Mouse (Mus musculus) embryonic facial prominence, embryonic 14.5 days (tissue): ENCODE data around the gene Fkbp5. TPM values are rescaled to one million over a fixed set of nuclear protein-coding genes. Genes with fewer than 3 reads are reported as not detected.

Experiments used
- ATAC-seq: fragments of 200-750 bp; cut with Nextera tagmentation; 2 replicates; pipeline ENCODE4 v1.8.0; 2017; ENCODE audit warnings: low read depth, moderate number of reproducible peaks, moderate TSS enrichment
- DNase-seq: peaks from one replicate; pipeline ENCODE4 v3.0.0-alpha.2; 2015; ENCODE audit warnings: low spot score
- H3K27ac ChIP-seq: fragments of 300-500 bp; sonication (generic); replicated peaks from 2 replicates; pipeline ENCODE4 v1.5.1; 2014; ENCODE audit warnings: low read depth, mild to moderate bottlenecking, low read length, moderate library complexity
- H3K27me3 ChIP-seq: fragments of 300-500 bp; sonication (generic); replicated peaks from 2 replicates; pipeline ENCODE4 v1.6.1; 2014; ENCODE audit warnings: low read length; ENCODE audit not compliant: control insufficient read depth, insufficient read depth
- H3K36me3 ChIP-seq: fragments of 300-500 bp; sonication (generic); 2 replicates; pipeline ENCODE4 v1.6.1; 2014; ENCODE audit warnings: low read length, mixed read lengths; ENCODE audit not compliant: control insufficient read depth, insufficient read depth
- H3K4me1 ChIP-seq: fragments of 300-500 bp; sonication (generic); 2 replicates; pipeline ENCODE4 v1.6.1; 2014; ENCODE audit warnings: antibody characterized with exemption, low read length; ENCODE audit not compliant: control insufficient read depth, insufficient read depth
- H3K4me2 ChIP-seq: fragments of 300-500 bp; sonication (generic); 2 replicates; pipeline ENCODE4 v1.6.1; 2014; ENCODE audit warnings: low read depth, mild to moderate bottlenecking, low read length, moderate library complexity, mixed read lengths
- H3K4me3 ChIP-seq: fragments of 300-500 bp; sonication (generic); 2 replicates; pipeline ENCODE4 v1.5.1; 2014; ENCODE audit warnings: low read depth, mild to moderate bottlenecking, low read length
- H3K9ac ChIP-seq: fragments of 300-500 bp; sonication (generic); 2 replicates; pipeline ENCODE4 v1.6.1; 2014; ENCODE audit warnings: low read depth, mild to moderate bottlenecking, low read length, moderate library complexity, mixed read lengths
- H3K9me3 ChIP-seq: fragments of 300-500 bp; sonication (generic); 2 replicates; pipeline ENCODE4 v1.6.1; 2016; ENCODE audit warnings: low read length; ENCODE audit not compliant: control insufficient read depth
- WGBS: fragments of 180-500 bp; shearing (Covaris S2); extraction: QIAGEN DNeasy Blood & Tissue Kit; methylation state at CpG from one replicate; pipeline ENCODE4 v1.1.7; 2014; 5-methylcytosine and 5-hydroxymethylcytosine counted together
- polyA plus RNA-seq: library from polyadenylated mRNA; unstranded; fragments of >200 nt; fragmentation: Nextera tagmentation; extraction: Ambion mirVana; gene quantifications from 2 replicates; pipeline ENCODE4 v1.2.1, GENCODE M21; 2014

Gene Fkbp5
- polyA plus RNA-seq, 1 experiment from 2014 or later: 11.7 TPM

- Histone ChIP-seq H3K4me2 (no peak overlapping the region), H3K27ac (no peak overlapping the region), H3K9me3 (no peaks in the 10 kb centered on the region), H3K9ac (no peak overlapping the region), H3K4me1 (peaks cover 5% of the 10 kb centered on the region; the same call in 1 of the 2 replicates), H3K27me3 (no peaks in the 10 kb centered on the region), H3K4me3 (no peak overlapping the region), H3K36me3 (no peaks in the 10 kb centered on the region)
- WGBS: 35% methylated on average over 6 of the region's 6 CpGs
- no peak for DNase-seq
- ATAC-seq: no peak
Observed at GRCm38 (mm10) chr17:28470876-28471275, 46.5 kb downstream of the Fkbp5 start.

- DNase-seq (peak; percentile 33), ATAC-seq (no peak)
- 76% methylated on average over 11 of the region's 11 CpGs for WGBS
- H3K27ac ChIP-seq: peak overlapping the region; percentile 39; the same call in 1 of the 2 replicates
- no peak overlapping the region for H3K9ac ChIP-seq
- H3K27me3 ChIP-seq: no peaks in the 10 kb centered on the region
- H3K36me3 ChIP-seq: no peaks in the 10 kb centered on the region
- no peak overlapping the region for H3K4me3 ChIP-seq
- peaks cover 5% of the 10 kb centered on the region; the same call in 1 of the 2 replicates for H3K4me1 ChIP-seq
- H3K9me3 ChIP-seq: no peaks in the 10 kb centered on the region
- H3K4me2 ChIP-seq: no peak overlapping the region
Observed at GRCm38 (mm10) chr17:28467749-28468148, 49.6 kb downstream of the Fkbp5 start.

- Histone ChIP-seq H3K9me3 (no peaks in the 10 kb centered on the region), H3K27me3 (no peaks in the 10 kb centered on the region), H3K36me3 (no peaks in the 10 kb centered on the region), H3K4me2 (no peak overlapping the region), H3K4me1 (no peaks in the 10 kb centered on the region; the same call in 1 of the 2 replicates), H3K9ac (no peak overlapping the region), H3K27ac (no peak overlapping the region), H3K4me3 (no peak overlapping the region)
- ATAC-seq (no peak), DNase-seq (no peak)
- 83% methylated on average over 4 of the region's 4 CpGs for WGBS
Observed at GRCm38 (mm10) chr17:28465968-28466367, 51.4 kb downstream of the Fkbp5 start.

- Histone ChIP-seq H3K9ac (no peak overlapping the region), H3K36me3 (no peaks in the 10 kb centered on the region), H3K4me3 (no peak overlapping the region), H3K27me3 (no peaks in the 10 kb centered on the region), H3K4me2 (no peak overlapping the region), H3K27ac (no peak overlapping the region), H3K9me3 (no peaks in the 10 kb centered on the region), H3K4me1 (no peaks in the 10 kb centered on the region)
- ATAC-seq (no peak), DNase-seq (no peak)
- WGBS: 77% methylated on average over 7 of the region's 7 CpGs
Observed at GRCm38 (mm10) chr17:28463701-28464443, 53.5 kb downstream of the Fkbp5 start.

- ATAC-seq (no peak), DNase-seq (no peak)
- 95% methylated on average over 1 of the region's 1 CpGs for WGBS
- Histone ChIP-seq H3K27me3 (no peaks in the 10 kb centered on the region), H3K4me3 (no peak overlapping the region), H3K27ac (no peak overlapping the region), H3K9ac (no peak overlapping the region), H3K4me1 (no peaks in the 10 kb centered on the region), H3K4me2 (no peak overlapping the region), H3K36me3 (no peaks in the 10 kb centered on the region), H3K9me3 (no peaks in the 10 kb centered on the region)
Observed at GRCm38 (mm10) chr17:28460388-28460787, 56.9 kb downstream of the Fkbp5 start.

- ATAC-seq (peak; percentile 44; the same call in 1 of the 2 replicates), DNase-seq (peak; percentile 53)
- no peak overlapping the region for H3K9ac ChIP-seq
- no peak overlapping the region for H3K4me2 ChIP-seq
- WGBS: 49% methylated on average over 4 of the region's 4 CpGs
- H3K4me1 ChIP-seq: peaks cover 19% of the 10 kb centered on the region
- H3K4me3 ChIP-seq: no peak overlapping the region
- no peak overlapping the region for H3K27ac ChIP-seq
- H3K36me3 ChIP-seq: no peaks in the 10 kb centered on the region
- H3K9me3 ChIP-seq: no peaks in the 10 kb centered on the region
- H3K27me3 ChIP-seq: no peaks in the 10 kb centered on the region
Observed at GRCm38 (mm10) chr17:28455098-28455497, 62.2 kb downstream of the Fkbp5 start.

- H3K4me2 ChIP-seq: no peak overlapping the region
- peak; percentile 50; the same call in 1 of the 2 replicates for ATAC-seq
- H3K4me1 ChIP-seq: peaks cover 19% of the 10 kb centered on the region
- no peaks in the 10 kb centered on the region for H3K36me3 ChIP-seq
- H3K27ac ChIP-seq: peak overlapping the region; percentile 52
- 51% methylated on average over 6 of the region's 6 CpGs for WGBS
- H3K9me3 ChIP-seq: no peaks in the 10 kb centered on the region
- no peak for DNase-seq
- H3K9ac ChIP-seq: no peak overlapping the region
- no peaks in the 10 kb centered on the region for H3K27me3 ChIP-seq
- H3K4me3 ChIP-seq: no peak overlapping the region
Observed at GRCm38 (mm10) chr17:28452889-28453288, 64.4 kb downstream of the Fkbp5 start.

- Histone ChIP-seq H3K4me1 (peaks cover 19% of the 10 kb centered on the region), H3K27ac (no peak overlapping the region; the same call in 1 of the 2 replicates), H3K4me3 (no peak overlapping the region), H3K27me3 (no peaks in the 10 kb centered on the region), H3K4me2 (no peak overlapping the region), H3K9me3 (no peaks in the 10 kb centered on the region), H3K36me3 (no peaks in the 10 kb centered on the region), H3K9ac (no peak overlapping the region)
- DNase-seq (no peak), ATAC-seq (no peak)
- WGBS: 89% methylated on average over 3 of the region's 3 CpGs
Observed at GRCm38 (mm10) chr17:28451914-28452313, 65.4 kb downstream of the Fkbp5 start.

- WGBS: 90% methylated on average over 5 of the region's 5 CpGs
- no peak overlapping the region for H3K4me3 ChIP-seq
- no peak overlapping the region for H3K4me2 ChIP-seq
- peaks cover 19% of the 10 kb centered on the region for H3K4me1 ChIP-seq
- H3K9me3 ChIP-seq: no peaks in the 10 kb centered on the region
- DNase-seq (no peak), ATAC-seq (no peak)
- H3K27ac ChIP-seq: no peak overlapping the region; the same call in 1 of the 2 replicates
- H3K27me3 ChIP-seq: no peaks in the 10 kb centered on the region
- no peak overlapping the region for H3K9ac ChIP-seq
- no peaks in the 10 kb centered on the region for H3K36me3 ChIP-seq
Observed at GRCm38 (mm10) chr17:28451487-28451886, 65.8 kb downstream of the Fkbp5 start.
